Mouse (Mus musculus) stomach, embryonic 14.5 days (tissue): ENCODE data around the gene Gm49369. TPM values are rescaled to one million over a fixed set of nuclear protein-coding genes. Genes with fewer than 3 reads are reported as not detected.

Experiments
- ATAC-seq: fragments of 200-750 bp; cut with Nextera tagmentation; 2 replicates; pipeline ENCODE4 v1.8.0; 2017; ENCODE audit warnings: low read depth, moderate TSS enrichment; ENCODE audit not compliant: insufficient number of reproducible peaks, insufficient read depth, low FRiP score
- H3K27ac ChIP-seq: fragments of 300-500 bp; sonication (generic); 2 replicates; pipeline ENCODE4 v1.5.1; 2014; ENCODE audit warnings: mild to moderate bottlenecking, low read length, moderate library complexity, mixed read lengths
- H3K27me3 ChIP-seq: fragments of 300-500 bp; sonication (generic); 2 replicates; pipeline ENCODE4 v1.6.1; 2014; ENCODE audit warnings: low read length, control low read depth, mixed read lengths; ENCODE audit not compliant: control insufficient read depth, insufficient read depth
- H3K36me3 ChIP-seq: fragments of 300-500 bp; sonication (generic); 2 replicates; pipeline ENCODE4 v1.6.1; 2014; ENCODE audit warnings: mild to moderate bottlenecking, control low read depth, low read length, moderate library complexity, mixed read lengths; ENCODE audit not compliant: control insufficient read depth, insufficient read depth
- H3K4me1 ChIP-seq: fragments of 300-500 bp; sonication (generic); 2 replicates; pipeline ENCODE4 v1.6.1; 2014; ENCODE audit warnings: low read length, control low read depth, mixed read lengths; ENCODE audit not compliant: control insufficient read depth, insufficient read depth
- H3K4me2 ChIP-seq: fragments of 300-500 bp; sonication (generic); replicated peaks from 2 replicates; pipeline ENCODE4 v1.6.1; 2014; ENCODE audit warnings: low read depth, low read length, control low read depth
- H3K4me3 ChIP-seq: fragments of 300-500 bp; sonication (generic); 2 replicates; pipeline ENCODE4 v1.5.1; 2014; ENCODE audit warnings: low read depth, low read length, control low read depth
- H3K9ac ChIP-seq: fragments of 300-500 bp; sonication (generic); replicated peaks from 2 replicates; pipeline ENCODE4 v1.6.1; 2014; ENCODE audit warnings: low read depth, mild to moderate bottlenecking, control low read depth, low read length, moderate library complexity, mixed read lengths
- H3K9me3 ChIP-seq: fragments of 300-500 bp; sonication (generic); 2 replicates; pipeline ENCODE4 v1.6.1; 2016; ENCODE audit warnings: low read depth, low read length, control low read depth; ENCODE audit not compliant: control insufficient read depth
- WGBS: fragments of 180-500 bp; shearing (Covaris S2); extraction: QIAGEN DNeasy Blood & Tissue Kit; methylation state at CpG from one replicate; pipeline ENCODE4 v1.1.7; 2014; 5-methylcytosine and 5-hydroxymethylcytosine counted together
- polyA plus RNA-seq: library from polyadenylated mRNA; unstranded; fragments of >200 nt; fragmentation: Nextera tagmentation; extraction: Ambion mirVana; gene quantifications from 2 replicates; pipeline ENCODE4 v1.2.1, GENCODE M21; 2014

The Gm49369 gene
- polyA plus RNA-seq, 1 experiment from 2014 or later, result not detected

DNA sequence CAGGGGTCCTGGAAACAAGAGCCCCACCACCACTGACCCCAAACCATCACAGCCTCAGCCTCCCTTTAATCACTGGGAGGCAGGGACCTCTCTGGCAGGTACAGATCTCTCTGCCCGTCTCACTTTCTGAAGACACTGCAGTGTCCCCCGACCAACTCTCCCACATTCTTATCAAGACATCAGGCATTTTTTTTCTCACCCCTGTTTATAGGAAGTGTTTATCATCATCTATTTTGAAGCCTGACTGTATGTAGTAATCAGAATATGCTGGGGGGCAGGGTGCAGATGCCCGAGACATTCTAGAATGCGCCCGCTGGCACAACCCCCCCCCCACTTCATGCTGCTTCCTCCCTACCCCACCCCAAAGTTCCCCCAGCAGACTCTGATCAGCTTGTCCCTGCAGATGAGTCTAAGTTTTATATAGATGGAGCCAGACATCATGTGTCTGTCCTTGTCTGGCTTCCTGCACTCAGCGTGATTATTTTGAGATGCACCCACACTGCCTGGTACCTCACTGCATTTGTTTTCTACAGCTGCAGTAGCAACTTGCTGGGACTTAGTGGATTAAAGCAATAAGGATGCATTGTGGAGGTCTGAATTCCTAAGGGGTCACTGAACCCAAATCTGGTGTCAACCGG lies 17.8 kb upstream of the Gm49369 start:
- WGBS, result 69% methylated on average over 7 of the region's 7 CpGs
- H3K4me2 ChIP-seq, result no peak overlapping the region
- H3K36me3 ChIP-seq, result no peaks in the 10 kb centered on the region
- ATAC-seq, result no peak
- no peaks in the 10 kb centered on the region for H3K27me3 ChIP-seq
- no peaks in the 10 kb centered on the region for H3K4me1 ChIP-seq
- H3K9me3 ChIP-seq, result no peaks in the 10 kb centered on the region
- H3K27ac ChIP-seq, result no peak overlapping the region
- no peak overlapping the region for H3K9ac ChIP-seq
- H3K4me3 ChIP-seq, result no peak overlapping the region

DNA sequence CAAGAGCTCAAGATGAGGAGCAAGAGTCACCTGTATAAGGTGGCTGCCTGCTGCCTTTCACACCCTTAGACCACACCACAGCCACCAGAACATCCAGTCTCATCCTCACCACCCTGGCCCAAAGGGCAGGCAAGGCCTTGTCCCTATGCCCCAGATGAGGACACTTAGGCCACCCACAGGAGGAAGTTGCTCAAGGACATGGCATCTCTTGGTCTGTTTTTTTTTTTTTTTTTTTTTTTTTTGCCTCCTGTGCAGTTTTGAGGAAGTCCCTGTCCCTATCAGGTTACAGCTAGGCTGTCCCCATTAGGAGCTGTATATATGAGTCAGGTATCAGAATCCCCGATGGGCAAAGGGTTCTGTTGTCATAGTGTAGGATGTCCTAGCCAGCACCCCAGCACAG lies 16.8 kb upstream of the Gm49369 start:
- no peaks in the 10 kb centered on the region for H3K4me1 ChIP-seq
- no peaks in the 10 kb centered on the region for H3K36me3 ChIP-seq
- H3K9me3 ChIP-seq, result no peaks in the 10 kb centered on the region
- 45% methylated on average over 1 of the region's 1 CpGs for WGBS
- H3K4me2 ChIP-seq, result no peak overlapping the region
- no peak for ATAC-seq
- H3K27me3 ChIP-seq, result no peaks in the 10 kb centered on the region
- no peak overlapping the region for H3K4me3 ChIP-seq
- no peak overlapping the region for H3K27ac ChIP-seq
- no peak overlapping the region for H3K9ac ChIP-seq

DNA sequence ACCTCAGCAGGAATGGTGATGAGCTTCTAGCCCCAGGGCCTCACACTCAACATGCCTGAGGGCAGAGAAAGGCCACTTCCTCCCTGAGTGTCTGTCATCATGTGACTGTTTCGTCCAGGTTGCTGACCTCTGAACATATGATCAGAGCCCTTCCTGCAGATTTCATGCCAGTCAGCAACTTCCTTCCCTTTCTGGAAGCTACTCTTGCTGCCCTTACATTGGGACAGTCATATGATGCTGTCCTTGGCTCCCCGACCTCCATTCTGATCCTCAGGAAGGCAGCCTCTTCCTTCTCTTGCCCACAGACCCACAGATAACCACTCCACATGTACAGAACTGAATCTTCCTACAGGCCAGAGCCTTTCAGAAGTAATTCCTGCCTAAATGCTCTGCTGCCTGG lies 15.6 kb upstream of the Gm49369 start:
- H3K9me3 ChIP-seq, result no peaks in the 10 kb centered on the region
- H3K4me1 ChIP-seq, result no peaks in the 10 kb centered on the region
- H3K4me3 ChIP-seq, result no peak overlapping the region
- no peak for ATAC-seq
- H3K27ac ChIP-seq, result no peak overlapping the region
- H3K4me2 ChIP-seq, result no peak overlapping the region
- H3K27me3 ChIP-seq, result no peaks in the 10 kb centered on the region
- H3K9ac ChIP-seq, result no peak overlapping the region
- WGBS, result 58% methylated on average over 2 of the region's 2 CpGs
- H3K36me3 ChIP-seq, result no peaks in the 10 kb centered on the region

DNA sequence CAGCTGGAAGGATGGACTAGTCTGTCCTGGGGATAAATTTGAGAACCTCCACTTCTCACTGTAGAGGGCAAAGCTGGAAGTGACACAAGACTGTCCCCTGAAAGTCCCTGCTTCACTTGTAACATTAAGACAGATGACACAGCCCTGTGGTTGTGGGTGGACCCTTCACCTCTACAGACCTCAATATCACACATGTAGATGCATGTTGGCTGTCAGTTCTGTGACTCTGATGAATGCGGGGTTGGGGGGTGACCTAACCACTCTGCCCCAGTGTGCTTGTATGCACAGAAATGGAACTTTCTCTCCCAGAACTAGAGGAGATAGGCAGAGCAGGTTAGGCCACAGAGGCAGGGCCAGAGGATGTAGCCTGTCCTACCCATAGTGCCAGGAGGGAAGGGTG lies 14.1 kb upstream of the Gm49369 start:
- ATAC-seq, result no peak
- no peak overlapping the region for H3K27ac ChIP-seq

DNA sequence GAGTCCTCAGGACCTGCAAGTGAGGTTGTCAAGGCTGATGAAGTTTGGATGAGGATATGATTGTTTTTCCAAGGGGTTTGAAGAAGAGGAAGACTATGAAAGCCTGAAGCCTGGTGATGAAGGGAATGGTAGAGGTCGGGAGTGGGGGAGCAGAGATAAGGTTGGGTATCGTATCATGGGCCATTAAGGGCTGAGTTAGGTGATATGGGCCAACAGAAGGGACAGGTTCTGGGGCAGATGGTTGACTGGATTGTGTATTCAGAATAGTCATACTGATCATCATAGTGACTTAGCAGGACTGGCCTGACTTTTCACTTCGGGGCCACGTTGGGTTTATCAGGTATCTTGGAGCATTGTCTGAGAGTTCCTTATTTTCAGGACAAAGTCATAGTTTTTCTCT lies 13.0 kb upstream of the Gm49369 start:
- WGBS, result 81% methylated on average over 4 of the region's 4 CpGs
- Histone ChIP-seq H3K9ac (no peak overlapping the region), H3K27me3 (no peaks in the 10 kb centered on the region), H3K4me2 (no peak overlapping the region), H3K27ac (no peak overlapping the region), H3K4me1 (no peaks in the 10 kb centered on the region), H3K9me3 (no peaks in the 10 kb centered on the region), H3K4me3 (no peak overlapping the region), H3K36me3 (no peaks in the 10 kb centered on the region)
- no peak for ATAC-seq

More for the DNA sequence above, 14.1 kb upstream of the Gm49369 start:
- Histone ChIP-seq H3K4me1 (no peaks in the 10 kb centered on the region), H3K4me2 (no peak overlapping the region), H3K9me3 (no peaks in the 10 kb centered on the region), H3K27me3 (no peaks in the 10 kb centered on the region), H3K4me3 (no peak overlapping the region), H3K9ac (no peak overlapping the region), H3K36me3 (no peaks in the 10 kb centered on the region)
- 81% methylated on average over 1 of the region's 1 CpGs for WGBS

DNA sequence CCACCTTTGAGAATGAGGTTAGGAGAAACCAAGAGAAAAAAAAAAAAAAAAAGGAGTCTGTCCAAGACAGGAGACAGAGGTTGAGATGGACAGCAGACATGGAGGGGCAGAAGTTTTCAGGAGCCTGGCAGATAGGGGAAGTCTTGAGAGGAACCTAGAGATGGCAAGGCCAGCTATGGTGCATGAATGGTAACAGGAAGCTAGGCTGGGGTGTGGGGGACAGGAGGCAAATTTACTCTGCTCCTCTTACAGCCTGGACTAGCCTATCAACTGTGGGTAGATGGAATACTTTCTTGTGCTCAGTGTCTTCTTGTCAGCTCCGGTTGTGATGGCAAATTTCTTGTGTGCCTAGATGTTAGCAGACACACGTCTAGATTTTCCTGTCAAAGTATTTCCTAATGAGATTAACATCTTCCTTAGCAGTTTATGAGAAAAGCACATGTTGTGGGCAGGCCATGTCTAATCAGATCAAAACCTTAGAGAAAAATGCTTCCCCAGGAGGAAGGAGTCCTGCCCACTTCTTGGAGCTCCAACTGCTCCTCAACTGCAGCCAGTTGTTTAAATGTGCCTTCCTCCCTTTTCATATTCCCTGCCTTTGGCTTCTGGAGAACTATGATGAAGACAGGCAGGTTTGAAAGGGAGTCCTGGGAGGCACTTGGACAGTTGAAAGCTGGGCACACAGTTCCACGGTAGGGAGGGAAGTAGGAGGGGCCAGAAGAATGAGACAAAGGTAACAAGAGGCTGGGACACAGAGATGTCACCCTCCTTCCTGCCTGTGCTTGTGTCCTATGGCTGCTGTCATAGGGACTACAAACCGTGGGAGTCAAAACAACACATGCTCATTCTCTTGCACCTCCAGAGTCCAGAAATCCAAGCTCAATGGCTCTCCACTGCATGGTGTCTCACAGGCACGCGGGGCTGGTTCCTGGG lies 12.1 kb upstream of the Gm49369 start:
- WGBS, result 70% methylated on average over 6 of the region's 6 CpGs
- no peaks in the 10 kb centered on the region for H3K36me3 ChIP-seq
- no peak overlapping the region for H3K4me3 ChIP-seq
- ATAC-seq, result no peak
- no peak overlapping the region for H3K4me2 ChIP-seq
- H3K27me3 ChIP-seq, result no peaks in the 10 kb centered on the region
- H3K27ac ChIP-seq, result no peak overlapping the region
- no peak overlapping the region for H3K9ac ChIP-seq
- no peaks in the 10 kb centered on the region for H3K4me1 ChIP-seq
- no peaks in the 10 kb centered on the region for H3K9me3 ChIP-seq

DNA sequence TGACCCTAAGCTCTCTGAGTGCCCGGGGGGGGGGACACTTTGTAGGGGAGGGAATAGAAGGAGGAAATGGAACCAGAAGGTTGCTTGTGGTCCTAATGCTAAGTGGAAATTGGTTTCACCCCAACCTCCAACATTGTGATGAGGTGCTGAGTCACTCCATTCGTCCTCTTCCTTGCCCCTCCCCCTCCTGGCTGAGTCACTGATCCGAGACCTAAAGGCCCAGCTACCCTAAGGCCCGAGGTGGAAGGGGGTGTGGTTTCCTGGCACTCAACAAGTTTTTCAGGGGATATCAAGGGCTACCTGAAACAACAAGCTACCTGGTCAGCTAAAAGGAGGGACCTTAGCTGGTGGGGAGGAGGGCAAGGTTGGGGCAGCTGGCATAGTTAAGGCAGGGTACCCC lies 10.7 kb upstream of the Gm49369 start:
- peak; percentile 68; the same call in 1 of the 2 replicates for ATAC-seq

DNA sequence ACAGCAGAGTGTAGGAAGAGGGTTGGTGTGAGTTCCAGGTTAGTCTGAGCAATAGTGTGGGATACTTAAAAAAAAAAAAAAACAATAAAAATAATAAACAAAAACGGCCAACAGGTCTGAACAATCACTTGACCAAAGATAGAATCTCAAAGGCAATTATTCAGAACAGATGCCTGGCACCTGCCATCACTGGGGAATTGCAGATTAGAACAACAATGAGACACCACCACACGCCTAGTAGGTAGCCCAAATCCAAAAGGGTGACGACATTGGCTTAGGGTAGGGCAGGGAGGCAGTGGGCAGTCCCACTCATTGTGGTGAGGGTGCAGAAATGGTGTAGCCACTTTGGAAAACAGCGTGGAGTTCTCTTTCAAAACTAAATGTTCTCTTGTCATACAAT lies 9.1 kb upstream of the Gm49369 start:
- whole genome bisulfite sequencing, result 77% methylated on average over 4 of the region's 4 CpGs
- H3K4me2 ChIP-seq, result no peak overlapping the region
- no peak for ATAC-seq
- no peak overlapping the region for H3K27ac ChIP-seq
- H3K4me1 ChIP-seq, result peaks cover 6% of the 10 kb centered on the region
- H3K9ac ChIP-seq, result no peak overlapping the region
- H3K9me3 ChIP-seq, result no peaks in the 10 kb centered on the region
- no peak overlapping the region for H3K4me3 ChIP-seq
- H3K36me3 ChIP-seq, result no peaks in the 10 kb centered on the region
- H3K27me3 ChIP-seq, result no peaks in the 10 kb centered on the region

More for the DNA sequence above, 10.7 kb upstream of the Gm49369 start:
- H3K36me3 ChIP-seq, result no peaks in the 10 kb centered on the region
- no peak overlapping the region for H3K27ac ChIP-seq
- no peak overlapping the region for H3K4me2 ChIP-seq
- H3K4me3 ChIP-seq, result no peak overlapping the region
- no peaks in the 10 kb centered on the region for H3K9me3 ChIP-seq
- WGBS, result 19% methylated on average over 4 of the region's 4 CpGs
- no peaks in the 10 kb centered on the region for H3K27me3 ChIP-seq
- no peak overlapping the region for H3K9ac ChIP-seq
- no peaks in the 10 kb centered on the region for H3K4me1 ChIP-seq
